Mouse (Mus musculus) stomach, embryonic 14.5 days (tissue): ENCODE results near the gene Mars. TPM values are rescaled to one million over a fixed set of nuclear protein-coding genes. Genes with fewer than 3 reads are reported as not detected.

Experiments
- ATAC-seq: fragments of 200-750 bp; cut with Nextera tagmentation; 2 replicates; pipeline ENCODE4 v1.8.0; 2017; ENCODE audit warnings: low read depth, moderate TSS enrichment; ENCODE audit not compliant: insufficient number of reproducible peaks, insufficient read depth, low FRiP score
- H3K27ac ChIP-seq: fragments of 300-500 bp; sonication (generic); 2 replicates; pipeline ENCODE4 v1.5.1; 2014; ENCODE audit warnings: mild to moderate bottlenecking, low read length, moderate library complexity, mixed read lengths
- H3K27me3 ChIP-seq: fragments of 300-500 bp; sonication (generic); 2 replicates; pipeline ENCODE4 v1.6.1; 2014; ENCODE audit warnings: low read length, control low read depth, mixed read lengths; ENCODE audit not compliant: control insufficient read depth, insufficient read depth
- H3K36me3 ChIP-seq: fragments of 300-500 bp; sonication (generic); 2 replicates; pipeline ENCODE4 v1.6.1; 2014; ENCODE audit warnings: mild to moderate bottlenecking, control low read depth, low read length, moderate library complexity, mixed read lengths; ENCODE audit not compliant: control insufficient read depth, insufficient read depth
- H3K4me1 ChIP-seq: fragments of 300-500 bp; sonication (generic); 2 replicates; pipeline ENCODE4 v1.6.1; 2014; ENCODE audit warnings: low read length, control low read depth, mixed read lengths; ENCODE audit not compliant: control insufficient read depth, insufficient read depth
- H3K4me2 ChIP-seq: fragments of 300-500 bp; sonication (generic); replicated peaks from 2 replicates; pipeline ENCODE4 v1.6.1; 2014; ENCODE audit warnings: low read depth, low read length, control low read depth
- H3K4me3 ChIP-seq: fragments of 300-500 bp; sonication (generic); 2 replicates; pipeline ENCODE4 v1.5.1; 2014; ENCODE audit warnings: low read depth, low read length, control low read depth
- H3K9ac ChIP-seq: fragments of 300-500 bp; sonication (generic); replicated peaks from 2 replicates; pipeline ENCODE4 v1.6.1; 2014; ENCODE audit warnings: low read depth, mild to moderate bottlenecking, control low read depth, low read length, moderate library complexity, mixed read lengths
- H3K9me3 ChIP-seq: fragments of 300-500 bp; sonication (generic); 2 replicates; pipeline ENCODE4 v1.6.1; 2016; ENCODE audit warnings: low read depth, low read length, control low read depth; ENCODE audit not compliant: control insufficient read depth
- WGBS: fragments of 180-500 bp; shearing (Covaris S2); extraction: QIAGEN DNeasy Blood & Tissue Kit; methylation state at CpG from one replicate; pipeline ENCODE4 v1.1.7; 2014; 5-methylcytosine and 5-hydroxymethylcytosine counted together
- polyA plus RNA-seq: library from polyadenylated mRNA; unstranded; fragments of >200 nt; fragmentation: Nextera tagmentation; extraction: Ambion mirVana; gene quantifications from 2 replicates; pipeline ENCODE4 v1.2.1, GENCODE M21; 2014

The Mars gene
- polyA plus RNA-seq, 1 experiment from 2014 or later: 107 TPM

GRCm38 (mm10) chr10:127288800-127289572 is 22.6 kb downstream of the Mars start, which contains the start of gene Mbd6:
Mbd6 (minus strand) TSS chr10:127289018.
- peak within 1 kb of the TSS; percentile 54 for H3K9ac ChIP-seq
- peak within 1 kb of the TSS; percentile 96 for H3K4me2 ChIP-seq
- peak within 1 kb of the TSS; percentile 98 for H3K27ac ChIP-seq
- under 1% methylated on average over 33 of the region's 65 CpGs for WGBS
- H3K36me3 ChIP-seq: peaks cover 42% of the 10 kb centered on the region
- H3K4me3 ChIP-seq: peak within 1 kb of the TSS; percentile 64
- H3K27me3 ChIP-seq: no peaks in the 10 kb centered on the region
- no peaks in the 10 kb centered on the region for H3K9me3 ChIP-seq
- peaks cover 49% of the 10 kb centered on the region for H3K4me1 ChIP-seq
- peak; percentile 20 for ATAC-seq

- Histone ChIP-seq H3K27me3 (no peaks in the 10 kb centered on the region), H3K4me2 (peak overlapping the region; percentile 96), H3K9ac (peak overlapping the region; percentile 54), H3K36me3 (peaks cover 44% of the 10 kb centered on the region), H3K4me1 (peaks cover 49% of the 10 kb centered on the region), H3K4me3 (peak overlapping the region; percentile 64), H3K9me3 (no peaks in the 10 kb centered on the region), H3K27ac (peak overlapping the region; percentile 98)
- 2% methylated on average over 28 of the region's 28 CpGs for WGBS
- peak; percentile 19; the same call in 1 of the 2 replicates for ATAC-seq
Observed at GRCm38 (mm10) chr10:127288328-127288799, 23.2 kb downstream of the Mars start.

GRCm38 (mm10) chr10:127287936-127288293 is 23.7 kb downstream of the Mars start:
- peak overlapping the region; percentile 98 for H3K27ac ChIP-seq
- peak overlapping the region; percentile 96 for H3K4me2 ChIP-seq
- no peaks in the 10 kb centered on the region for H3K9me3 ChIP-seq
- WGBS: 0% methylated on average over 3 of the region's 3 CpGs
- H3K9ac ChIP-seq: peak overlapping the region; percentile 54
- H3K36me3 ChIP-seq: peaks cover 45% of the 10 kb centered on the region
- no peak for ATAC-seq
- H3K27me3 ChIP-seq: no peaks in the 10 kb centered on the region
- peaks cover 45% of the 10 kb centered on the region for H3K4me1 ChIP-seq
- peak overlapping the region; percentile 64 for H3K4me3 ChIP-seq

GRCm38 (mm10) chr10:127287271-127287935 is 24.2 kb downstream of the Mars start:
- no peaks in the 10 kb centered on the region for H3K9me3 ChIP-seq
- H3K4me2 ChIP-seq: peak overlapping the region; percentile 96
- peak overlapping the region; percentile 64 for H3K4me3 ChIP-seq
- H3K36me3 ChIP-seq: peaks cover 51% of the 10 kb centered on the region
- peaks cover 42% of the 10 kb centered on the region for H3K4me1 ChIP-seq
- H3K9ac ChIP-seq: peak overlapping the region; percentile 54
- 60% methylated on average over 15 of the region's 15 CpGs for WGBS
- no peak for ATAC-seq
- no peaks in the 10 kb centered on the region for H3K27me3 ChIP-seq
- peak overlapping the region; percentile 98; the same call in 1 of the 2 replicates for H3K27ac ChIP-seq

GRCm38 (mm10) chr10:127286730-127287129 is 24.9 kb downstream of the Mars start:
- peaks cover 36% of the 10 kb centered on the region for H3K4me1 ChIP-seq
- no peak for ATAC-seq
- no peaks in the 10 kb centered on the region for H3K27me3 ChIP-seq
- peaks cover 57% of the 10 kb centered on the region for H3K36me3 ChIP-seq
- H3K9me3 ChIP-seq: no peaks in the 10 kb centered on the region
- H3K4me3 ChIP-seq: no peak overlapping the region
- H3K9ac ChIP-seq: no peak overlapping the region
- peak overlapping the region; percentile 96 for H3K4me2 ChIP-seq
- H3K27ac ChIP-seq: no peak overlapping the region
- WGBS: 32% methylated on average over 7 of the region's 7 CpGs

GRCm38 (mm10) chr10:127286194-127286593 is 25.4 kb downstream of the Mars start:
- 65% methylated on average over 7 of the region's 7 CpGs for WGBS

GRCm38 (mm10) chr10:127285644-127286043 is 25.9 kb downstream of the Mars start:
- H3K36me3 ChIP-seq: peaks cover 68% of the 10 kb centered on the region
- no peak overlapping the region for H3K4me3 ChIP-seq
- H3K27ac ChIP-seq: no peak overlapping the region
- H3K27me3 ChIP-seq: no peaks in the 10 kb centered on the region
- H3K4me2 ChIP-seq: no peak overlapping the region
- H3K9ac ChIP-seq: no peak overlapping the region
- H3K4me1 ChIP-seq: peaks cover 32% of the 10 kb centered on the region
- no peak for ATAC-seq
- H3K9me3 ChIP-seq: no peaks in the 10 kb centered on the region
- 72% methylated on average over 12 of the region's 13 CpGs for WGBS

More at GRCm38 (mm10) chr10:127286194-127286593, 25.4 kb downstream of the Mars start:
- H3K27me3 ChIP-seq: no peaks in the 10 kb centered on the region
- no peak for ATAC-seq
- no peak overlapping the region; the same call in 1 of the 2 replicates for H3K9ac ChIP-seq
- H3K4me3 ChIP-seq: no peak overlapping the region
- peaks cover 63% of the 10 kb centered on the region for H3K36me3 ChIP-seq
- H3K4me1 ChIP-seq: peaks cover 32% of the 10 kb centered on the region
- H3K4me2 ChIP-seq: peak overlapping the region; percentile 96; the same call in 1 of the 2 replicates
- no peaks in the 10 kb centered on the region for H3K9me3 ChIP-seq
- no peak overlapping the region for H3K27ac ChIP-seq

- Histone ChIP-seq H3K27ac (no peak overlapping the region), H3K4me1 (peaks cover 31% of the 10 kb centered on the region), H3K4me3 (no peak overlapping the region), H3K27me3 (no peaks in the 10 kb centered on the region), H3K4me2 (no peak overlapping the region), H3K9ac (no peak overlapping the region), H3K36me3 (peaks cover 72% of the 10 kb centered on the region), H3K9me3 (no peaks in the 10 kb centered on the region)
- 85% methylated on average over 11 of the region's 11 CpGs for whole genome bisulfite sequencing
- ATAC-seq: no peak
Observed at GRCm38 (mm10) chr10:127284724-127285500, 26.7 kb downstream of the Mars start.
